Mouse (Mus musculus): ENCODE measurements around the gene Pkd1l2. TPM values are rescaled to one million over a fixed set of nuclear protein-coding genes. Genes with fewer than 3 reads are reported as not detected.

The Pkd1l2 gene
- polyA plus RNA-seq, 1 experiment = not detected

DNA sequence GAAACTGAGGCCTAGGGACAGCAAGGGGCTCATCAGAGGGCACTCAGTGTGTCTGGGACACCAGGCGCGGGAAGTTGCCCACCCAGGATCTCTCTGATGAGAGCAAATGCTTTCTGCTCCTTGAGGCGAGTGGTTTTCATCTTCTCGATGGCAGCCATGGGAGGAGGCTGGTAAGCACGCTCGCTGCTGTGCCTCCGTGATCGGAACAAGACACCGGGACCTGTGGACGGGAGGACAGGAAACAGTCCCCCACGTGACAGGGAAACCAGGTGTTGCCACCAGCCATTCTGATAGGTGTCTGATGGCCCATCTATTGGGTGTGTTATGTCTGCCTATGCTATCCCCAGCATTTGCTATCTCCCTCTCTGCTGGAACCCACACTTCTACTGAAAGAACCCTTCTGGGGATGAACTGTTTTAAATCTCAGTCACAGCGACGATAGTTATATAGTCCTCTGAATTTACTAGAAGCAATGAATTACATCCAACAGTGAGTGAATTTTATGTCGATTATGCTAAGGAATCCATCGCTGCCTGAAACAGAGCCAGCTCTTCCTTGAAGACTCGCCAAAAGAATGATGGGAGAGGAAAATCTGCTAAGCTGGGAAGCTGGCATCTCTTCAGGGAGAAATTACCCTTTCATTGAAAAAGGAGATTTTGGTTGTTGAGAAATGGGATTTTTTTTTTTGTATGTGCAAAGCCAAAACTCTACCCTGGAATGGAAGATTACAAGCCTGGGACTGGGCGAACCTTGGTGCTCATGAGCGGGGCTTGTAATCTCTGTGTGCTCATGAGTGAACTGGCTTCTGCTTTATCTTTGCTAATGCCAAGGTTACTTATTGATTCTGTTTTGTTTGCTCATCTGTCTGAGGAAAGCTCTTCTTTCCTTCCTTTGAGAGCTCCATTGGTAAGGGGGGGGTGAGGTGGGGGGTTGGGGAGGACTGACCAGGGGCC, 62.6 kb downstream of the Pkd1l2 start:
- no peak overlapping the region for H3K27ac ChIP-seq (ENCODE audit: insufficient read depth, low read length)
- TF ChIP-seq CTCF (IDR thresholded peaks at IDR 0.05; ENCODE audit: borderline replicate concordance, insufficient read depth, low read length) (no peak), POLR2A (IDR thresholded peaks at IDR 0.05; ENCODE audit: low read depth, low read length) (no peak)
- no peaks in the 10 kb centered on the region for H3K4me1 ChIP-seq (ENCODE audit: control insufficient read depth, insufficient read depth, low read length)
- H3K4me3 ChIP-seq (ENCODE audit: insufficient read depth, low read length) = no peak overlapping the region

DNA sequence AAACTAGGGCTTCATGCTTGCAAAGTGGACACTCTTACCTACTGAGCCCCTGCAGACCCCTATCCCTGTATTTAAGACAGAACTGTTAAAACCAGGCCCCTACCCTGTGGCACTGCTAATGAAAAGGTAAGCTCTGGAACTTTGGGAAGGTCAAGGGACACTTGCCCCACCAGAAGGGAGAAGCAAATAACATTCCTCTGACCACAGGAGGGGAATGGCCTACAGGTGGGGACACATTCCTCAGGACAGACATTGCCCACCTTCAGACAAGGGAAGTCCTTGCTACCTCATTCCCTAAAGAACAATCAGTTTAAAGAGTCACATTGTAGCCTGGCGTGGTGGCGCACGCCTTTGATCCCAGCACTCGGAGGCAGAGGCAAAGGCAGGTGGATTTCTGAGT, 64.4 kb downstream of the Pkd1l2 start:
- no peak for TF ChIP-seq POLR2A (IDR thresholded peaks at IDR 0.05; ENCODE audit: low read depth, low read length)
- no peak for TF ChIP-seq CTCF (IDR thresholded peaks at IDR 0.05; ENCODE audit: borderline replicate concordance, insufficient read depth, low read length)
- Histone ChIP-seq H3K27ac (ENCODE audit: insufficient read depth, low read length) (no peak overlapping the region), H3K4me3 (ENCODE audit: insufficient read depth, low read length) (no peak overlapping the region), H3K4me1 (ENCODE audit: control insufficient read depth, insufficient read depth, low read length) (no peaks in the 10 kb centered on the region)

DNA sequence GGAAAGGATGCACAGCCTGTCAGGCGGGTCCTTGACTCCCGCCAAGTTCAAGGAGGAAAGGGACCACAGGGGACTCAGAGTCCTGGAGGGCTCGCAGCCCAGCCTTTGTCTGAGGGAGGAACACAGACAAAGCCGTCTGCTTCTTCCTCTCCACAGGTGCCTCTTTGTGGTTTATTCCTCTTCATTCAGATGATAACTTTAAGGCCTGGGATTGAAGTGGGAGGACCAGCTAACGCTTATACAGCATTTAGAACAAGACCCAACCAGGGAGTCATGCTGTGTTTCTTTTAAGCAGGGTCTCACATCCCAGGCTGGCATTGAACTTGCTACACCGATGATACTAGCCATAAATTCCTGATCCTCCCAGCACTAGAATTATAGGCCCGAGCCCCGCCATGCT, 65.2 kb downstream of the Pkd1l2 start:
- TF ChIP-seq POLR2A (IDR thresholded peaks at IDR 0.05; ENCODE audit: low read depth, low read length) = no peak
- TF ChIP-seq CTCF (IDR thresholded peaks at IDR 0.05; ENCODE audit: borderline replicate concordance, insufficient read depth, low read length) = no peak
- Histone ChIP-seq H3K27ac (ENCODE audit: insufficient read depth, low read length) (no peak overlapping the region), H3K4me1 (ENCODE audit: control insufficient read depth, insufficient read depth, low read length) (no peaks in the 10 kb centered on the region), H3K4me3 (ENCODE audit: insufficient read depth, low read length) (no peak overlapping the region)

DNA sequence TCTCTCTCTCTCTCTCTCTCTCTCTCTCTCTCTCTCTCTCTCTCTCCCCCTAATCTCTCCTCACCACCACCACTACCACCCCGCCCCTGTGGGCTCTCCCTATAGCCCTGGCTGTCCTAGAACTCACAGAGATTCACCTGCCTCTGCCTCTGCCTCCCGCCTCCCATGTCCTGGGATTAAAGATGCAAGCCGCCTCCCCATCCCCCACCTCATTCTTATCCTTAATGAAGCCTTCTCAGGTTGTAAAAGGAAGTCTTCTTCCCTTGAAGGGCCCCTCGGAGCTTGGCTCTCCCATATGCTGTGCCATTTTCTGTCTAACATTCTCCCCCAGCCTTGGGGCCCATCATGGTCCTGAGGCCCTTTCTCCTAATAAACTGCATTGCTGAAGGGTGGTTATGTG, 66.6 kb downstream of the Pkd1l2 start:
- Histone ChIP-seq H3K27ac (ENCODE audit: insufficient read depth, low read length) (no peak overlapping the region), H3K4me3 (ENCODE audit: insufficient read depth, low read length) (no peak overlapping the region), H3K4me1 (ENCODE audit: control insufficient read depth, insufficient read depth, low read length) (no peaks in the 10 kb centered on the region)
- TF ChIP-seq CTCF (IDR thresholded peaks at IDR 0.05; ENCODE audit: borderline replicate concordance, insufficient read depth, low read length) (no peak), POLR2A (IDR thresholded peaks at IDR 0.05; ENCODE audit: low read depth, low read length) (no peak)

DNA sequence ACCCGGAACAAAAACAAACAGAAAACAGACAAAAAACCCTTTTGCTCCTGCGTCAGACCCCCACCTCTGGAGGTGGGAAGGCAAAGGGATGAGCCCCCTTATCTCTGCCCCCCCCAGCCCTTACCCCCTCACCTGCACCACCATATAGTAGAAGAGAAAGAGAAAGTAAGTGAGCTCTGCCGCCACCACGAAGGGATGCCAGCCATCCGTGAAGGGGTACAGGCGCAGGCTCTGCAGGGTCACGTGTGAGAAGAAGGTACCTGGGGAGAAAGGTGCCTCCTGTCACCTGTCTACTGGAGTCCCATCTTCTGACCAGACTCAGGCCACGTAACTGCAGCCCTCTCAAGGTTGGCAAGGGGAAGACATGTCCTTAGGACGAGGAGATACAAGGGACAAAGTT, 70.9 kb downstream of the Pkd1l2 start:
- H3K27ac ChIP-seq (ENCODE audit: insufficient read depth, low read length) = no peak overlapping the region
- no peak overlapping the region for H3K4me3 ChIP-seq (ENCODE audit: insufficient read depth, low read length)
- no peaks in the 10 kb centered on the region for H3K4me1 ChIP-seq (ENCODE audit: control insufficient read depth, insufficient read depth, low read length)
- TF ChIP-seq CTCF (IDR thresholded peaks at IDR 0.05; ENCODE audit: borderline replicate concordance, insufficient read depth, low read length) (no peak), POLR2A (IDR thresholded peaks at IDR 0.05; ENCODE audit: low read depth, low read length) (no peak)

DNA sequence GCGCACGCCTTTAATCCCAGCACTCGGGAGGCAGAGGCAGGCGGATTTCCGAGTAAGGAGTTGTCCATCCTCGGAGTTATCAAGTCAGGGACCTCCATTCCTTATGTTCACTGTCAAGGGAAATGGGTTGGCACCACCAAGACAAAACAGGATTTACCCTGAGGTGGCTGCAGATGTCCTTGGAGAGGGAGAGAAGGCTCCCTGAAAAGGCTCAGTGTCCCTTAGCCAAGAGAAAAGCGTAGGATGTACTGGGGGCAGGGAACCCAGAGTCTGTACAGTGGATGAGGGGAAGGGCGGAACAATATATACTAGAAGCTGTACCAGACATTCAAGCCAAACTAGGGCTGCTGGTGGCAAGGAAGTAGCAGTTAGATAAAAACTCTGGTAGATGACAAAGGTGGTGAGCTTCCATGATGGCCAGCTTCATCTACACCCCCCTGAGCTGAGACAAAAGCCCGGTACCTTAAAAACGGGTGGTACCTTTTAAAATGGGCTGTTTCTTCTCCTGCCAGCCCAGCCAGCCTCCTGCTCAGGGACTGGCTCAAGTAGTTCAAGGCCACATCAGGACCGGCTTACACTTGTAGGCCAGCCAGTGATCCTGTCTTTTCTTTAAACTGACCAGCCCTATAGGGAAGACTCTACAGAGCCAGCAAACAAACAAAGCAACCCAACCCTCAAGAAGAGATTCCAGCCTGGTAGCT, 88.1 kb downstream of the Pkd1l2 start:
- Histone ChIP-seq H3K27ac (ENCODE audit: insufficient read depth, low read length) (peak overlapping the region; percentile 41; the same call in 1 of the 2 replicates), H3K4me1 (ENCODE audit: control insufficient read depth, insufficient read depth, low read length) (peaks cover 3% of the 10 kb centered on the region; the same call in 1 of the 2 replicates), H3K4me3 (ENCODE audit: insufficient read depth, low read length) (no peak overlapping the region; the same call in 1 of the 2 replicates)
- TF ChIP-seq POLR2A (IDR thresholded peaks at IDR 0.05; ENCODE audit: low read depth, low read length) (no peak), CTCF (IDR thresholded peaks at IDR 0.05; ENCODE audit: borderline replicate concordance, insufficient read depth, low read length) (no peak)

DNA sequence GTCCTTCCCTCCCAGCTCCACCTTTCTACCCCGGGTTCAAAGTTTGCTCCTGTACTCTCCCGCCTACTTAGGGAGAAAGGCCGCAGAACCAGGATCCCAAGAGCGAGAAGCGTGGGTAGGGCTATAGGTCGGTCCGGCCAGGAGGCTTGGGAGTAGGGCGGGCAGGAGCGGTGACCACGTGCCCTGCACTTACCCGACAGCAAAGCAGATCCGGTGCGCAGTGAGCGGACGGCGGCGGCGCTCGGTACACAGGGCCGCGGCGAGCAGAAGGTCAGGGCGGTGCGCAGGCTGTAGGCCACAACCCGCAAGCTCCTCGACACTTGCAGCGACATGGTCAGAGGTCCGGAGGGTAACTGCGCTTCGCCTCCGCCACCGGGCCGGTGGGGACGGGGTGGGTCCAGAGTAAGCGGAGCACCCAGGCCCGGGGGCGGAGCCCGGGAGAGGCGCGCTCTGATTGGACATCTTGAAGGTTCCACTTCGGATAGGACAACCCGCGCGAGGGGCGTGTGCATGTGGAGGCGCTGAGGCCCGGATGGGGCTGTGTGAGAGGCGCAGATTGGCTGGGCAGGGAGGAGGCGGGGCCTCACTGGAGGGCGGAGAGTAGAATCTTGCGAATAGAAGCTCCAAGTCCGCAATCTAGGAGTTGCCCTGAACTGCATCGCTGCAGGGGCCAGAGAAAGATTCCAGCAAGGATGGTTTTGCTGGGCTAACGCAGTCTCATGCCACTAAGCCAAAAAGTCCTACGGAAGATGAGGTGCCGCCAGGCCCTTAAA, 89.0 kb downstream of the Pkd1l2 start, which contains the start of gene Gcsh:
TSS of gene Gcsh (minus strand) at position 443 of the 773 bp plus-strand sequence.
- H3K4me3 ChIP-seq (ENCODE audit: insufficient read depth, low read length) = peak within 1 kb of the TSS; percentile 85
- no peak for TF ChIP-seq CTCF (IDR thresholded peaks at IDR 0.05; ENCODE audit: borderline replicate concordance, insufficient read depth, low read length)
- TF ChIP-seq POLR2A (IDR thresholded peaks at IDR 0.05; ENCODE audit: low read depth, low read length) = peak; percentile 92
- H3K4me1 ChIP-seq (ENCODE audit: control insufficient read depth, insufficient read depth, low read length) = peaks cover 3% of the 10 kb centered on the region; the same call in 1 of the 2 replicates
- H3K27ac ChIP-seq (ENCODE audit: insufficient read depth, low read length) = peak within 1 kb of the TSS; percentile 41

DNA sequence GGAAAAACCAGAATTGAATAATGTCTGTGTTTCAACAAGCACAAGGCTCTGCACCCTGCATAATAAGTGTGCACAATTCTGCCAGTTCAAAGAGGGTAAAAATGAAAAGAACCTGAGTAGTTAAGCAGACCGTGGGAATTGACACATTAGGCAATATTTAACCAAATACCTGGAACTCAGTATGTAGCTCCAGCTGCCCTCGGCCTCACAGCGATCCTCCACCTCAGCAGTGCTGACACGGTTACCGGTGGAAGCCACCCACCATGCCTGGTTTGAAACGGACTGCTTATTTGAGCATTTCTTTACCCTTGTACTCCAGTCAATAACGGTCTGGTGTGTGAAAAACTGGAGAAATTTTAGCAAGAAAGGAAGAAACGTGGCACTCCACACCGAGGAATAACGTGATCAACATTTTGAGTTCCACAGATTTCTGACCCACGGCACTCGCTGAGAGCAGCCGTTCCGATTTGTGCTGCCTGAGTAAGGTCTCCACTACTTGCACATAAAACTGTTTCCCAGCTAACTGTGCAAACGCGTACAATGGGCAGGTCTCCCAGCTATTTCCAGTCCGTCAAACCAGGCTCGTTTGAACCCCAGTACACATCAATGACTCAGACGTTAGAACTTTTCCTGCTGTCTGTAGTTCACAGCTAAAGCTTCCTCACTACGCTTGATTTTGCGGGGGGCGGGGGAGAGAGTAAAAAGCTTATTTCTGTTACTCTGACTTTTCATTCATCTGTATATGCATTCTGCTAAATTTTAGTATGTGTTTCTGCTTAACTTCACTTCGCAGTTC, 89.9 kb downstream of the Pkd1l2 start:
- H3K4me3 ChIP-seq (ENCODE audit: insufficient read depth, low read length) = peak overlapping the region; percentile 85
- H3K4me1 ChIP-seq (ENCODE audit: control insufficient read depth, insufficient read depth, low read length) = peaks cover 3% of the 10 kb centered on the region; the same call in 1 of the 2 replicates
- no peak for TF ChIP-seq POLR2A (IDR thresholded peaks at IDR 0.05; ENCODE audit: low read depth, low read length)
- no peak for TF ChIP-seq CTCF (IDR thresholded peaks at IDR 0.05; ENCODE audit: borderline replicate concordance, insufficient read depth, low read length)
- H3K27ac ChIP-seq (ENCODE audit: insufficient read depth, low read length) = peak overlapping the region; percentile 41
